Mouse (Mus musculus): ENCODE results near the gene Slc12a8. TPM values are rescaled to one million over a fixed set of nuclear protein-coding genes. Genes with fewer than 3 reads are reported as not detected.

Gene Slc12a8
- total RNA-seq, 2 experiments from 2014 or later = 1.3 to 1.5 TPM

GRCm38 (mm10) chr16:33581661-33582099, 64.6 kb downstream of the Slc12a8 start:
- DNase-seq = no peak
- intact Hi-C loops (cut with DNase I) = no loop called here

GRCm38 (mm10) chr16:33582495-33582894, 65.4 kb downstream of the Slc12a8 start:
- no peak for DNase-seq
- intact Hi-C loops (cut with DNase I) = no loop called here

DNA sequence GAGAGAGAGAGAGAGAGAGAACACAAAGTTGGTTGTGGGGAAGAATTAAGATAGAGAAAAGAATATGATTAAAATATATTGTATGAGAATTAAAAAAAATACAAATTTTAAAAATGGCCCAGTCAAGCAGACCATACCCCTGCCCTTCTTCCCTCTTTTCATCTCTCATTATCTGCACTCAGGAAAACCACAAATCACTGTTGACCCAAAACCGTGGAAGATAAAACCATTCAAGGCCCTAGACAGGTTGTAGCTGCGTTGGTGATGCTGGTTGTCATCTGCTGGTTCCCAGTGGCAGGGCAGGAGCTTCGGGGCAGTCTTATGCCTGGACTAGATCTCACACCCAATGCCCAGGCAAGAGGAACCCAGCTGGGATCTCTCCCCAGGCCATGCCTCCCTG, 66.2 kb downstream of the Slc12a8 start:
- DNase-seq = no peak
- intact Hi-C loops (cut with DNase I) = no loop called here

- intact Hi-C loops (cut with DNase I) = no loop called here
- no peak for DNase-seq
These were observed 66.8 kb downstream of the Slc12a8 start for GRCm38 (mm10) chr16:33583881-33584454.

DNA sequence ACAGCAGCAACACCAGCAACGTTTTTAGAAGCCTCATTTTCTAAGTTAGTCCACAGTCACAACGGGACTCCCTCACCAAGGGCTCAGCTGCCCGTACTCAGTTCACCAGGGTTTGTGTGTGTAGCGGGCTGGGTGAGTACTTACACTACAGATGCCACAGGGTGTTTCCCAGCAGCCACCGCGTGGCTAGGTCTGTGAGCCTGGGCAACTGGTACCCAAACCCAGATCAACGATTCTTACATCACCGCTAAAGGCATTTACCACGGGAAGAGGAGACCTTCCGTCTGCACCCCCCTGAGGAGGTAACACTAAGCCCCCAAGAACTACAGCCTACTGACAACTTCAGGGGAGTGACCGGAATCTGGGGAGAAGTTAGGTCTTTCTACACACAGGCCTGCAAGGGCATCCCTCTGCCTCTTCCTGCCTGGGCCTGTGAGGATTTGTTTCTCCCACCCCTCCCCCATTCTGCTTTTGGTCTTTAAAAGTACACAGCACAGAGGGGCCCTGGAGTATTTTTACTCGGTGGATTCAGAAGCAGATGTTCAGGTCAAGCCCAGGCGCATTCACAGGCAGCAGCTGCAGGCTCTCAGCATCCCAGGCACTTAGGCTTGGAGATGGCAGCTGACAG, 67.4 kb downstream of the Slc12a8 start:
- DNase-seq = no peak
- intact Hi-C loops (cut with DNase I) = no loop called here

DNA sequence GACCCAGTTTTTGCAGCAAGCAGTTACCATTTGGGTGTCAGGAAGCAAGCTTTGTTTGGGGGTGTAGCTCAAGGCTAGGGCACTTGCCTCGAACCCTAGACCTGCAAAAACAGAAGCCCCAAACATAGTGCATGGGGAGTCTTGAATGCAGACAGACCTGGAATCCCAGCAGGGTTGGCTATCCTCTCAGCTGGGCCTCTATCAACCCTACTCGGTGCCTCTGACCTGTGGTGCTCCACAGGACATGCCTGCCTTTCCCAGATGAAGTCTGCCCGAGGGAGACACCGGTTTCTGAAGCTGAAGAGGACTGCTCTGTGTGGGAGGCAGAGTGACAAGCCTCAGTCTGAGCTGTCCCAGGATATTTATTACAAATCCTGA, 67.9 kb downstream of the Slc12a8 start:
- intact Hi-C loops (cut with DNase I) = no loop called here
- no peak for DNase-seq

DNA sequence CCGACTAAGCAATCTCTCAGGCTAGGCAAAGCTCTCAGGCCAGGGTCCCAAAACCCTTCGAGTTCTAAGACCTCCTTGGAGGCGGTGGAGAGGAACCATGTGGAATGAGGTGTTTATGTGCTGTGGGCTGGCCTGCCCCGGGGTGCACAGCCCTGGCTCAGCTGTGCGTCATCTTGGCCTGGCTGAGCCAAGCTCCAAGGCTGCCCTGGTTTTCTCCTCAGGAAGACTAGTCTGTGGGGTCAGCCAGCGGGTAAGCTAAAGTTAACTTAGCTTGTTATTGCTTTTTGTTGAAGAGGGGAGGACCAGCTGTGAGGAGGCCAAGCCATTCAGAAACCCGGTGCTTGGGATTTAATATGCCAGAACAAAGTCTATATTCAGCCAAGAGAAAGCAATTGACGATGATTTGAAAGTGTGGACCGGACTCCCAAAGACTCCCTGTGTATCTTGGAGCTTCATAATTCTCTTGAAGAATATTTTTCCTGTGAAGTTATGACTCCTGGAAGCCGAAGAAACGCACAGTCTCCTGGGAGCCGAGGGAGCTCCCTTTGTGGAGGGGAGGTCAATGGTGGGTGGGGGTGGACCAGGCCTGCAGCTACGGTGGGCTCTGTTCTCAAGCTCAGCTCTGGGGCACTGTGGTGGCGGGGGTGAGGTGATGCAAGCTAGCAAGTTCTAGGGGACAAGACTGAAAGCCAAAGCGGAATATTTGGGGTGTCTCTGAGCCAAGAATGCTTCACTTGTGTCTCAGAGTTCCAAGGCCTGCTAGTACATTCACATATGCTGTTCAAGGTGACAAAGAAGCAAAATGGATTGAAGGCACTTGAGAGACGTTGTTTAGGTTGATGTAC, 70.4 kb downstream of the Slc12a8 start:
- no peak for DNase-seq
- intact Hi-C loops (cut with DNase I) = no loop called here

- no peak for DNase-seq
- intact Hi-C loops (cut with DNase I) = no loop called here
These were observed 71.7 kb downstream of the Slc12a8 start for GRCm38 (mm10) chr16:33588845-33589244.

- DNase-seq = no peak
- intact Hi-C loops (cut with DNase I) = no loop called here
These were observed 73.3 kb downstream of the Slc12a8 start for GRCm38 (mm10) chr16:33590438-33590837.

DNA sequence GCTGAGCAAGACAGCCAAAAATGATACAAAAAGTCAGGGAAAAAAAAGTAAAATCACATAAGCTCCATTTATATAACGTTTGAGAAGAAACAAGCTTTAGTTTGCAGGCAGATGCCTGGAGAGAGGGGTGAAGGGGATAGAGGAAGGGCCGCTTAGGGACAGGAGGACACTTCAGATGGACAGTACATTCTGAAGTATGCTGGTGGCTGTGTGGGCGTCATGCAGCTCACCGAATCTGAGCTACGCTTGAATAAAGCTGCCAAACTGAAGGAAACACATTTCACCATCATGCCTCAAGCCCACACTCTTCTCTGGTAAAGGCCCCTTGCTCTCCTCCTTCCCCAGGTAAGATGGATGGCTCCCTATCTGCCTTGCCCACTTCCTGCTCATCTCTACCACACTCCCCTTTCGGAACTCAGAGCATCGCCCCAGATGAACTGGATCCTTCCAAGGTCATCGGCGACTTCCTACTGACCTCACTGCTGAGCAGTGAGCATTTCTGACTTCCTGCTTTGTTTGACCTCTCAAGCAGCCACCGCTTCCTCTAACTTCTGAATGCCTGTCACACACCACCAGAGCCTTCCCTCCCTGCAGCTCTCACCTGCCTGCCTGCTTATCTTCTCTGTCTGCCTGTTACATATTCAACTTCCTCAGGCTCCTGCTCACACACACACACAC, 74.4 kb downstream of the Slc12a8 start:
- intact Hi-C loops (cut with DNase I) = no loop called here
- DNase-seq = no peak

- intact Hi-C loops (cut with DNase I) = no loop called here
- DNase-seq = no peak
These were observed 75.2 kb downstream of the Slc12a8 start for GRCm38 (mm10) chr16:33592286-33592685.

- intact Hi-C loops (cut with DNase I) = no loop called here
- no peak for DNase-seq
These were observed 76.3 kb downstream of the Slc12a8 start for GRCm38 (mm10) chr16:33593467-33593866.

DNA sequence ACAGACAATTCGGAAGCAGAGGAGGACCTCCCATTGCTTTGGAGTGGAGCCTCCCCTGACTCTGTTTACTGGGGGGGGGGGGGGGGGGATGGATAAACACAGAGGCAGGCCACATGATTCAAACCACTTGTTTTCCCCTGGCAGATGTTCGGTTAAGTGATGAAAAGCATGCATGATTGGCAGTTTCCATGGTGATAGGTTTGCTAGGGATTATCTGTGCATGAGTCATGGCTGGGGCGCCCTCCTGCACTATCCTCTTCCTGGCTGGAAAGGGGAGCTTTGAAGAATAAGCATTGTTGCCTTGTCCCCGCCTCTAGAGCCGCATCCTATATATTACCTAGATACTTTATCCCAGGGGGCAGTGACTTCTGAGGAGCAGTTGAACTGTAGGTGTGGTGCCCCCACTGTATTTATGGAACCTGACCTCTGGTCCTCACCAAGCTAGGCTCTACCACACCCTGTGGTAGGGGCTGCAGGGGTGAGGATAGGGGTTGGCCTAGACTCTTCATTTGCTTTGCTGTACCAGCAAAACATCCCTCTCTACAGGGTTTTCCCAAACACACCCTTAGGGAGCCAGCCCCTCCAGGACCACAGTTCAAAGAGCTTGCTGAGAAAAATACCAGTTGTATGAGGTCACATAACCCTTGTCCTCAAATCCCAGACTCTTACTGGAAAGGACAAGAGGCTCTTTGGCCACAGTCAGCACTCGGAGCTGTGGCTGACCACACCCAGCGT, 77.1 kb downstream of the Slc12a8 start:
- DNase-seq = peak; percentile 25
- intact Hi-C loops (cut with DNase I) = no loop called here

GRCm38 (mm10) chr16:33595235-33595769, 78.2 kb downstream of the Slc12a8 start:
- intact Hi-C loops (cut with DNase I) = no loop called here
- DNase-seq = no peak

DNA sequence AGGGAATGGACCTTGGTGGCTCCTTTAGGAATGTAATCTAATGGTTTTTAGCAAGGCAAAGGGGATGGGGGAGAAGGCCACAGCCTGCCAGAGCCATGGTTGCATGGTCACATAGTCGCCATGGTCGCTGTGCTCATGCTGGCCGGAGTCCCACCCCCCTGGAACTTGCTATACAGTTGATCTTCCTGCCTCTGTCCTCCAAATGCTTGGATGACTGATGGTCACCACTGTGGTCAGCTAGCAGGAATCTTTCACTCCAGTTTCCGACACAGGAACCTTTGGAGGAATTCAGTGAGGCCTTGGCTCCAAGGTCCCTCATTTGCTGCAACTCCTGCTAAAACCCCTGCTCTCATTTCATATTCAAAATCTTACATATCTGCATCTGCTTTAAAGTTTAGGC, 79.1 kb downstream of the Slc12a8 start:
- DNase-seq = no peak
- intact Hi-C loops (cut with DNase I) = no loop called here

DNA sequence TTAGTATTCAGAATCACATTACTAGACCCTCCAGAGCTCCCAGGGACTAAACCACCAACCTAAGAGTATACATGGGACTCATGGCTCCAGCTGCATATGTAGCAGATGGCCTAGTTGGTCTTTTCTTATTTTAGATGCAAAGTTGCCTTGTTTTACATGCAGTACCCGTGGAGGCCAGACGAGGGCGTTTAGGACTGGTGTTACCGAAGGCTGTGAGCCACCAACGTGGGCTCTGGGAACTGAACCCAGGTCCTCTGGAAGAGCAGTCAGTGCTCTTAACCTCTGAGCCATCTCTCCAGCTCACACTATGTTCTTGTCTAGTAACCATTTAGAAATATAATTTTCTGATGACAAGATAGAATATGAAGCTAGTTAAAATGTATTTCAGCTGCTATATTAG, 83.1 kb downstream of the Slc12a8 start:
- DNase-seq = no peak
- intact Hi-C loops (cut with DNase I) = no loop called here

- intact Hi-C loops (cut with DNase I) = no loop called here
- no peak for DNase-seq
These were observed 84.2 kb downstream of the Slc12a8 start for GRCm38 (mm10) chr16:33601299-33601698.

- DNase-seq = peak; percentile 73
- intact Hi-C loops (cut with DNase I) = no loop called here
These were observed 88.8 kb downstream of the Slc12a8 start for GRCm38 (mm10) chr16:33605647-33606596.
